Mouse (Mus musculus): ENCODE measurements around the gene Lrrc56. TPM values are rescaled to one million over a fixed set of nuclear protein-coding genes. Genes with fewer than 3 reads are reported as not detected.

The Lrrc56 gene
- polyA plus RNA-seq, 1 experiment from 2014 or later = 3.8 TPM

GRCm38 (mm10) chr7:141191796-141192685 lies 1.9 kb upstream of the Lrrc56 start:
- ATAC-seq (ENCODE audit: insufficient read depth) = no peak
- Histone ChIP-seq H3K9ac (no peak overlapping the region), H3K36me3 (ENCODE audit: insufficient read depth) (peaks cover 34% of the 10 kb centered on the region), H3K4me3 (ENCODE audit: low read depth, low read length) (peak overlapping the region; percentile 94), H3K9me3 (ENCODE audit: low read depth, low read length) (no peaks in the 10 kb centered on the region), H3K4me1 (ENCODE audit: insufficient read depth) (peaks cover 10% of the 10 kb centered on the region), H3K27me3 (ENCODE audit: insufficient read depth, low read length) (no peaks in the 10 kb centered on the region), H3K4me2 (peak overlapping the region; percentile 99), H3K27ac (ENCODE audit: low read depth) (no peak overlapping the region)
- WGBS = 90% methylated on average over 24 of the region's 24 CpGs
- DNase-seq = no peak
- TF ChIP-seq CTCF (IDR thresholded peaks at IDR 0.05; ENCODE audit: low read depth) = no peak

DNA sequence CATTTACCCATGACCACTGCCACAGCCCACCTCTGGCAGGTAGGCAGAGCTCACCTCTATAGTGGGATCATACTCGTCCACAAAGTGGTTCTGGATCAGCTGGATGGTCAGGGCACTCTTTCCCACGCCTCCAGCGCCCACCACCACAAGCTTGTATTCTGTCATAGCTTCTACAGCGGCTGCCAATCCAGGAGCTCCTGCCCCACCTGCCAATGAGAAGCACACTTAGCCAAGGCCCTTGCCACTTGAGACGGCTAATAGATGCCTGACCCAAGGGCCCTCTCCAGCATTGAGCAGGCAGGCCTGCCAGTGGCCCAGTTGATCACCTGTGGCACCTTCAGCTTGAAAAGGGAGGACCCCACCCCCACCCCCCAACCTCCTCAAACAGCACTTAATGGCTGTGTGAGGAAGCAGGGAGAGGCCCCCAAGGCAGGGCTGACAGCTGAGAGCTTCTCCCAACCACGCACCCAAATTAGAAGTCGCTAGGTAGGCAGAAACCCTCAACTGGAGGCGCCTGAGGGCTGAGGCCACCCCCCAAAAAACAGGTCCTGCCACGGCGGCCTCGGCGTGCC lies 1.1 kb upstream of the Lrrc56 start:
- ATAC-seq (ENCODE audit: insufficient read depth) (no peak), DNase-seq (peak; percentile 19)

GRCm38 (mm10) chr7:141193348-141193856 lies 555 bp upstream of the Lrrc56 start:
- WGBS = 0% methylated on average over 34 of the region's 43 CpGs
- Histone ChIP-seq H3K27ac (ENCODE audit: low read depth) (peak overlapping the region; percentile 83), H3K9me3 (ENCODE audit: low read depth, low read length) (no peaks in the 10 kb centered on the region), H3K4me3 (ENCODE audit: low read depth, low read length) (peak overlapping the region; percentile 94), H3K4me2 (peak overlapping the region; percentile 99), H3K4me1 (ENCODE audit: insufficient read depth) (peaks cover 10% of the 10 kb centered on the region), H3K27me3 (ENCODE audit: insufficient read depth, low read length) (no peaks in the 10 kb centered on the region), H3K36me3 (ENCODE audit: insufficient read depth) (peaks cover 34% of the 10 kb centered on the region), H3K9ac (peak overlapping the region; percentile 86)
- DNase-seq (peak; percentile 39), ATAC-seq (ENCODE audit: insufficient read depth) (peak; percentile 45)
- no peak for TF ChIP-seq CTCF (IDR thresholded peaks at IDR 0.05; ENCODE audit: low read depth)

More for the DNA sequence above, 1.1 kb upstream of the Lrrc56 start:
- Histone ChIP-seq H3K4me1 (ENCODE audit: insufficient read depth) (peaks cover 10% of the 10 kb centered on the region), H3K27ac (ENCODE audit: low read depth) (no peak overlapping the region; the same call in 1 of the 2 replicates), H3K4me2 (peak overlapping the region; percentile 99), H3K9me3 (ENCODE audit: low read depth, low read length) (no peaks in the 10 kb centered on the region), H3K9ac (peak overlapping the region; percentile 86), H3K36me3 (ENCODE audit: insufficient read depth) (peaks cover 34% of the 10 kb centered on the region), H3K4me3 (ENCODE audit: low read depth, low read length) (peak overlapping the region; percentile 94), H3K27me3 (ENCODE audit: insufficient read depth, low read length) (no peaks in the 10 kb centered on the region)
- no peak for TF ChIP-seq CTCF (IDR thresholded peaks at IDR 0.05; ENCODE audit: low read depth)
- WGBS = 23% methylated on average over 12 of the region's 12 CpGs

DNA sequence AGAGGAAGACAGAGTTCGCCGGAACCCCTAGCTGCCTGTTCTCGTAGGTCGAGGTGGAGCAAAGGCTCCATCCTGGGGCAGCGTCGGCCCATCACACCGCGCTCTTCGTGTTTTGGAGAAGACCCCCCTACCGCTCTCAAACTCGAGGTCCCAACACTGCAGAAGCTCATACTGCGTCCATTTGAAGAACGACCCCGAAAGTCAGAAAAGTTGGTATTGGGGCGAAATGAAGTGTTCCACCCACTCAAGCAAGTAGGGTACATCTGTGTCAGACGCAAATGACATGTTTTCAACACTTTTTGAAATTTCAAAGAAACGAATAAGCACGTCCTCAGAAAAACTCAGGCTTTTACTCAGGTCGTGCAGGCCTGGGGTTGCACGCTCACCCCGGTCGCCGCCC lies 452 bp downstream of the Lrrc56 start:
- TF ChIP-seq CTCF (IDR thresholded peaks at IDR 0.05; ENCODE audit: low read depth) = no peak
- H3K4me1 ChIP-seq (ENCODE audit: insufficient read depth) = peaks cover 10% of the 10 kb centered on the region
- H3K9me3 ChIP-seq (ENCODE audit: low read depth, low read length) = no peaks in the 10 kb centered on the region
- DNase-seq (no peak), ATAC-seq (ENCODE audit: insufficient read depth) (no peak)
- H3K36me3 ChIP-seq (ENCODE audit: insufficient read depth) = peaks cover 31% of the 10 kb centered on the region
- peak overlapping the region; percentile 81 for H3K27ac ChIP-seq (ENCODE audit: low read depth)
- H3K9ac ChIP-seq = peak overlapping the region; percentile 40
- under 1% methylated on average over 23 of the region's 23 CpGs for WGBS
- peak overlapping the region; percentile 99 for H3K4me2 ChIP-seq
- H3K4me3 ChIP-seq (ENCODE audit: low read depth, low read length) = peak overlapping the region; percentile 94
- no peaks in the 10 kb centered on the region for H3K27me3 ChIP-seq (ENCODE audit: insufficient read depth, low read length)

DNA sequence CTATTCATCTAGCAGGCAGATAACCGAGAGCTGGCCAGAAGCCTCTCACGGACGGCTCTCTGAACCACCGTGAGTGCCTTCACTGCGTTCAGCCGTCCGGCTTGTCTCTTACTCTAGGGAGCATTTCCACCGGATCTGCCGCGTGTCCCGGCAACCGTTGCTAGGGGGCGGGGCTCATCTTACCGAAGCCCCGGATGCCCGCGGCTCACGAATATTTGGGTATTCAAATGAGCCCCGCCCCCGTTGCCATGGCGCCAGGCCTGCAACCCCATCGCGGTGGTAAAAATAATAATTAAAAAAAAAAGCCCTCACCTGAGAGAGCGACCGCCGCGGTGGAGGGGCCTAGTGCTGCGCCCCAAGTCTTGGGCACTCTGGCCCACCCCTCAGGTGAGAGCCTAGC lies 873 bp downstream of the Lrrc56 start:
- TF ChIP-seq CTCF (IDR thresholded peaks at IDR 0.05; ENCODE audit: low read depth) = no peak
- no peaks in the 10 kb centered on the region for H3K9me3 ChIP-seq (ENCODE audit: low read depth, low read length)
- H3K27me3 ChIP-seq (ENCODE audit: insufficient read depth, low read length) = no peaks in the 10 kb centered on the region
- peak overlapping the region; percentile 40 for H3K9ac ChIP-seq
- peak overlapping the region; percentile 99 for H3K4me2 ChIP-seq
- WGBS = 1% methylated on average over 28 of the region's 28 CpGs
- H3K27ac ChIP-seq (ENCODE audit: low read depth) = peak overlapping the region; percentile 81
- DNase-seq (peak; percentile 96), ATAC-seq (ENCODE audit: insufficient read depth) (peak; percentile 46)
- peak overlapping the region; percentile 94 for H3K4me3 ChIP-seq (ENCODE audit: low read depth, low read length)
- H3K36me3 ChIP-seq (ENCODE audit: insufficient read depth) = peaks cover 27% of the 10 kb centered on the region
- H3K4me1 ChIP-seq (ENCODE audit: insufficient read depth) = peaks cover 10% of the 10 kb centered on the region

GRCm38 (mm10) chr7:141195754-141196153 lies 1.8 kb downstream of the Lrrc56 start:
- peaks cover 18% of the 10 kb centered on the region for H3K36me3 ChIP-seq (ENCODE audit: insufficient read depth)
- H3K4me3 ChIP-seq (ENCODE audit: low read depth, low read length) = no peak overlapping the region

More at GRCm38 (mm10) chr7:141195754-141196153, 1.8 kb downstream of the Lrrc56 start:
- H3K4me2 ChIP-seq = no peak overlapping the region
- H3K27me3 ChIP-seq (ENCODE audit: insufficient read depth, low read length) = no peaks in the 10 kb centered on the region
- peaks cover 10% of the 10 kb centered on the region for H3K4me1 ChIP-seq (ENCODE audit: insufficient read depth)
- no peak overlapping the region for H3K9ac ChIP-seq
- DNase-seq (no peak), ATAC-seq (ENCODE audit: insufficient read depth) (no peak)
- WGBS = 90% methylated on average over 2 of the region's 2 CpGs
- no peaks in the 10 kb centered on the region for H3K9me3 ChIP-seq (ENCODE audit: low read depth, low read length)
- TF ChIP-seq CTCF (IDR thresholded peaks at IDR 0.05; ENCODE audit: low read depth) = no peak
- H3K27ac ChIP-seq (ENCODE audit: low read depth) = no peak overlapping the region

All from lung, embryonic 14.5 days (tissue).